Mouse (Mus musculus): ENCODE results near the gene Vgll4. TPM values are rescaled to one million over a fixed set of nuclear protein-coding genes. Genes with fewer than 3 reads are reported as not detected.

The Vgll4 gene
- total and polyA plus RNA-seq, 3 experiments = 34.6 to 73.7 (median 37.3) TPM

DNA sequence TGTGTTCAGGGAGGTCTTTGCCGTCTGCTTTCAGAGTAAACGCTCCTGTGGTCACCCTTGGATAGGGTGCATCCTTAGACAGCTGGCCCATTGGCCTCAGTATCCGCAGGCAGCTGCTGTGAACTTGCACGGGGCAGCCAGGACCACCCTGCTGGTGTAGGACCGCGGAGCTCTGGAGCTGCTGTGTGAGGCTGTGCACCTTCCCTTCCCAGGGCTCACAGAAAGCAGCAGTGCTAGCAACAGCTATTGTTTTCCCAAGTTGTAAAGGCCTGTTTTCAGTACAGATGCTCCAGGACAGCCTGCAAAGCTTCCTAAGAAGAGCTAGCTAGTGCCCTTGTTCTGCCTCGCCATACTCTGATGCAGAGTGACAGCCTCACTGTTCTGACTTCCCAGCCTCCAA is 118.1 kb downstream of the Vgll4 start:
- no peak overlapping the region for H3K9ac ChIP-seq (ENCODE audit: insufficient read depth, low read depth)
- H3K4me1 ChIP-seq (ENCODE audit: control insufficient read depth in 1 of 2, insufficient read depth in 2 of 2) = peaks cover 23 to 40% of the 10 kb centered on the region in 2 experiments
- dilution Hi-C loops (cut with MboI; ENCODE audit: extremely low pct_ligation_motif_present, extremely low pct_unique_long_range_greater_than_20kb, low sequenced_read_pairs) (no loop called here), in situ Hi-C loops (cut with MboI; ENCODE audit: low pct_ligation_motif_present, low pct_unique_long_range_greater_than_20kb, low sequenced_read_pairs) (no loop called here)
- no peak for TF ChIP-seq HCFC1 (IDR thresholded peaks at IDR 0.05; ENCODE audit: low read depth, low read length)
- TF ChIP-seq ZNF384 (IDR thresholded peaks at IDR 0.05; ENCODE audit: low read depth, low read length) = no peak
- no peak for TF ChIP-seq ETS1 (conservative IDR thresholded peaks at IDR 0.05; ENCODE audit: low read depth, low read length)
- no peak for TF ChIP-seq EP300 (IDR thresholded peaks at IDR 0.05; ENCODE audit: low read length)
- no peak for TF ChIP-seq MEF2A (IDR thresholded peaks at IDR 0.05; ENCODE audit: borderline replicate concordance, low read depth, low read length)
- TF ChIP-seq ZC3H11A (IDR thresholded peaks at IDR 0.05; ENCODE audit: low read depth, low read length) = no peak
- TF ChIP-seq CHD2 (IDR thresholded peaks at IDR 0.05; ENCODE audit: low read length) = no peak
- TF ChIP-seq JUND (conservative IDR thresholded peaks at IDR 0.05; ENCODE audit: low read depth, low read length) = no peak
- DNase-seq (ENCODE audit: extremely low read depth) = no peak
- no peak overlapping the region for H3K4me3 ChIP-seq (replicated peaks in 1 of 3; ENCODE audit: low read depth in 2 of 3, low read length in 2 of 3, poor library complexity in 1 of 3)
- H3K36me3 ChIP-seq (replicated peaks in 1 of 2; ENCODE audit: control insufficient read depth in 1 of 2, insufficient read depth in 1 of 2, low read length in 1 of 2) = peaks cover 0 to 14% of the 10 kb centered on the region in 2 experiments
- no peaks in the 10 kb centered on the region for H3K9me3 ChIP-seq (replicated peaks; ENCODE audit: low read length)
- H3K27ac ChIP-seq (ENCODE audit: insufficient read depth, low read depth) = no peak overlapping the region
- no peak overlapping the region for H3K4me2 ChIP-seq (ENCODE audit: insufficient read depth, low read depth, poor library complexity, severe bottlenecking)
- H3K27me3 ChIP-seq (replicated peaks) = no peaks in the 10 kb centered on the region
- no peaks in the 10 kb centered on the region for H3K79me2 ChIP-seq (replicated peaks; ENCODE audit: control insufficient read depth, extremely low read depth, insufficient read depth, poor library complexity, severe bottlenecking)

DNA sequence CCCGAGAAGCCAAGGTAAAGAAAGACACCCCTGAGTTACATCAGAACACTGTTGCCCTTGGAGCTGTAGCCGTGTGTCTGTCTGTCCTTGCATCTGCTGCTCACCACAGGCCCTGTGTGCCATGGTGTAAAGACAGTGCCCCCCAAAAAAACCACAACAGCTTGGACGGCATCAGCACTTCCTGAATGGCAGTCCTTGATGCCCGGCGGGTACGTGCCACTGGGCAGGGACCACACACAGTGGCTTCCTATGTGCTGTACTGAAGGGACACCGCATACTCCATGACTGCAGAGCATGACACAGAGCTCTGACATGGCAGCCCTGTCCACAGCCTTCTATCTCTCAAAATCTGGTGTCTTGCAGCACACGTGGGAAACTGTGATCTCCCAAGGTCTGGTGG is 120.0 kb downstream of the Vgll4 start:
- H3K9me3 ChIP-seq (replicated peaks; ENCODE audit: low read length) = no peaks in the 10 kb centered on the region
- peaks cover 36 to 54% of the 10 kb centered on the region in 2 experiments for H3K4me1 ChIP-seq (ENCODE audit: control insufficient read depth in 1 of 2, insufficient read depth in 2 of 2)
- H3K4me2 ChIP-seq (ENCODE audit: insufficient read depth, low read depth, poor library complexity, severe bottlenecking) = no peak overlapping the region
- no peak for DNase-seq (ENCODE audit: extremely low read depth)
- H3K27me3 ChIP-seq (replicated peaks) = no peaks in the 10 kb centered on the region
- H3K36me3 ChIP-seq (replicated peaks in 1 of 2; ENCODE audit: control insufficient read depth in 1 of 2, insufficient read depth in 1 of 2, low read length in 1 of 2) = peaks cover 0 to 9% of the 10 kb centered on the region in 2 experiments
- no peaks in the 10 kb centered on the region for H3K79me2 ChIP-seq (replicated peaks; ENCODE audit: control insufficient read depth, extremely low read depth, insufficient read depth, poor library complexity, severe bottlenecking)
- in situ Hi-C loops (cut with MboI; ENCODE audit: low pct_ligation_motif_present, low pct_unique_long_range_greater_than_20kb, low sequenced_read_pairs) (no loop called here), dilution Hi-C loops (cut with MboI; ENCODE audit: extremely low pct_ligation_motif_present, extremely low pct_unique_long_range_greater_than_20kb, low sequenced_read_pairs) (no loop called here)
- no peak overlapping the region for H3K4me3 ChIP-seq (replicated peaks in 1 of 3; ENCODE audit: low read depth in 2 of 3, low read length in 2 of 3, poor library complexity in 1 of 3)
- no peak overlapping the region for H3K9ac ChIP-seq (ENCODE audit: insufficient read depth, low read depth)
- H3K27ac ChIP-seq (ENCODE audit: insufficient read depth, low read depth) = no peak overlapping the region
- TF ChIP-seq TCF12 (IDR thresholded peaks at IDR 0.05; ENCODE audit: low read depth, low read length) = no peak
- no peak for TF ChIP-seq ELF1 (IDR thresholded peaks at IDR 0.05; ENCODE audit: low read depth, low read length)
- no peak for TF ChIP-seq MAFK (IDR thresholded peaks at IDR 0.05; ENCODE audit: insufficient replicate concordance, low read length)
- no peak for TF ChIP-seq ZKSCAN1 (IDR thresholded peaks at IDR 0.05; ENCODE audit: borderline replicate concordance, low read depth, low read length)
- no peak for TF ChIP-seq CHD1 (IDR thresholded peaks at IDR 0.05; ENCODE audit: low read depth, low read length)
- no peak for TF ChIP-seq MAZ (IDR thresholded peaks at IDR 0.05; ENCODE audit: low read depth, low read length)
- no peak for TF ChIP-seq ZMIZ1 (IDR thresholded peaks at IDR 0.05; ENCODE audit: low read depth, low read length)
- no peak for TF ChIP-seq IRF4 (IDR thresholded peaks at IDR 0.05; ENCODE audit: low read depth, low read length)
- no peak for TF ChIP-seq ZC3H11A (IDR thresholded peaks at IDR 0.05; ENCODE audit: low read depth, low read length)
- TF ChIP-seq NRF1 (IDR thresholded peaks at IDR 0.05; ENCODE audit: low read depth, low read length) = no peak

All from CH12.LX (cell line).